Mouse (Mus musculus) kidney, postnatal 36 days (tissue): ENCODE measurements at regions not wholly inside any gene's neighbourhood (a gene's known extent, or its start where the extent isn't known, plus 50 kb on each side); places are given as distances from the start of the nearest gene placed in this dataset.
A peak's percentile ranks its signal among the peaks of the same experiment; 100 is the strongest.

Source experiments
- DNase-seq, 2 experiments: peaks; one replicate each; pipeline ENCODE4 v3.0.0; 2021 to 2022; ENCODE audit warnings: mixed read lengths in 2 of 2

DNA sequence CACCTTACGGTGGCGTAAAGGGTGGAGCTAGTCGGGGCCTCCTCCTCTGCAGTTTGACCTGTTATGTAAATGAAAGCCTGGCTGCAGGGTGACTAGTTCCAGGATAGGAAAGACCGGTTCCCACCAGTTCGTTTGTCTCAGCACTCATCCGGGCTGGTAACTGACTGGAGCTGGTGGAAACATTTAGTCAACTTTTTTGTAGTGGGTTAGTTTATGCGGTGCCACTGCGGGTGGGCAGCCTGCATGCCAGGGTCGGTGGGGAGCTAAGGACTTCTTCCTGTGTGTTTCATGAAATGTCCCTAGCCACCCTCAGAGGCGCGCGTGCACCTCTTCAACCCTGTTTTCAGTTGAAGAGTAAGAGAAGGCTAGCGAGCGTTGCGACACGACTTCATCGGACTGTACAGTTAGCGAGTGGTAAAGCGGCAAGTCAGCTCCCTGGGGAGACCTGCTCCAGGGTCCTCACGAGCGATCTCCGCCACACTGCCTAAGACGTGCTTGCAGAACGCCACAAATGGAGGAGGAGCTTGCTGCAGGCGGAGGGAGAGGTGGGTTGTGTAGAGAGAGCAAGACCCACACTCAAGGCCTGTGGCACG, 76.5 kb upstream of the Gadd45a start:
- peak; percentile 64 to 84 for DNase-seq

- DNase-seq: no peak
Observed at GRCm38 (mm10) chr6:67113261-67113660, 76.0 kb upstream of the Gadd45a start.

DNA sequence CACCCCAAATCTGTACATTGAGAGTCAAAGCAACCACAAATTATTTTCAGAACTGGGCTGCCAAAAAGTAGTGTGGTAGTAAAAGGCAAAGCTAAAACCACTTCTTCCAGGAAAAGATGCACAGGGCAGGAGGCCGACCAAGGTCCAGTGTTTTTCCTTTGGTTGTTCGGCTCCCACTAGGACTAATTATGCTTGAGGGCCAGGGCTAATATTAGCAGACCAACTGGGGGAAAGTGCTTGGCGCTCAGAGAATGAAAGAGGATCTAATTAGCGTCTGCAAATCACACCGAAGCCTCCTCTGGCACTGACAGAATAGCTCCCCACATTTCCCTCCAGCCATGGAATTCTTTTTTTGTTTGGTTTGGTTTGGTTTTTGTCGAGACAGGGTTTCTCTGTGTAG, 75.1 kb upstream of the Gadd45a start:
- DNase-seq: peak in 1 of 2 experiments; percentile 37

DNA sequence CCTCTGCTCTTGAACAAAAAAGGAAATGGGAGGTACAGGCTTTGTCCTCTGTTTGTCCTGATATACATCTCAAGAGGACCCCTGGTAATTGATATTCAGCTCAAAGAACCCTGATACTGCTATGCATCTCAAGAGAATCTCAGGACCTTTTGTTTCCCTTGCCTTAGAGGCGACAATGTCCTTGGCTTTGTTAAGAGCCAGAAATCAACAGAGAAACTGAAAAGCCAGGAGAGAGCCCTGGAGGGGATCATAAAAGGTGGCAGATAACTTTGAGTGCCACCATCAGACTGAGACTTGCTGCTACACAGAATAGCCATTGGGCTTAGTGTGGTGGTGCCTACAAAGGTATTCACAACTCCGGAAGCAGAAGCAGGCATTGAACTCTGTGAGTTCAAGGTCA, 74.3 kb upstream of the Gadd45a start:
- no peak for DNase-seq

- DNase-seq: no peak
Observed at GRCm38 (mm10) chr6:67110391-67110790, 73.1 kb upstream of the Gadd45a start.

DNA sequence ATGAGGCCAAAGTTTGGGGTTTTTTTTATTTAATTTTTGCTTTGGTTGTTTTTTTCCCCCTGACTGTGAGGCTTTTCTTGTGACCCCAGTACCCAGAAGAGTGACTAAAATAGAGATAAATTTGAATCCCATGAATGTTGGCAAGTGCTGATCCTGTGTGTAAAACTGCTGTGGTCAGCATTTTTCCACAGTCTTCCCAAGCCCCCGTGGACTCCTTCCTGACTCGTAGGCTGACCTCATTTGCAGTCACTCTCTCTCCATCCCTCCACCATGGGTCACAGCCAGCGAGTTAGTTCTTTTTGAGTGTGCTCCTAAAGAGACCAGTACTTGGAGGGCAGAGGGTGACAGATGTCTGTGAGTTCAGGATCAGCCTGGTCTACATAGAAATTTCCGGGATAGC, 72.5 kb upstream of the Gadd45a start:
- peak in 1 of 2 experiments; percentile 33 for DNase-seq

- peak; percentile 82 to 95 for DNase-seq
Observed at GRCm38 (mm10) chr6:67107517-67107916, 70.3 kb upstream of the Gadd45a start.

- DNase-seq: peak; percentile 89
Observed at GRCm38 (mm10) chr6:67106493-67106892, 69.2 kb upstream of the Gadd45a start.

- DNase-seq: no peak
Observed at GRCm38 (mm10) chr6:67105386-67105785, 68.1 kb upstream of the Gadd45a start.

DNA sequence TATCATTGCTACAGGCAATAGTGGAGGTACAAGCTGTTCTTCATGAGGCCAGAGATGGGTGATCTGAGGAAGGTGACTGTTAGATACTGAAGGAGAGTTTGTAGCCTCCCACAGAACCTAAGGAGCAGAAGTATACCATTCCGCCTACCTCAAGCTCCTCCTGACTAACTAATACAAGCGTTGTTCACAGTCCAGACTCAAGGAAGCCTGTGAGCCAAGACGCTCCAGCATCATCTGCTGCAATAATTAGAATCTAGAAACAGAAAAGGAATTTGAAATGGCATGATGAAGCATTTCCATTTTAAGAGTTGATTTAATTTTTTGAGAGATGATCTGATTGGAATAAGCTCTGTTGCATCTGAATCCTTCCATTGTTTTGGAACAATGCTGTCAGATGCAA, 66.9 kb upstream of the Gadd45a start:
- no peak for DNase-seq

DNA sequence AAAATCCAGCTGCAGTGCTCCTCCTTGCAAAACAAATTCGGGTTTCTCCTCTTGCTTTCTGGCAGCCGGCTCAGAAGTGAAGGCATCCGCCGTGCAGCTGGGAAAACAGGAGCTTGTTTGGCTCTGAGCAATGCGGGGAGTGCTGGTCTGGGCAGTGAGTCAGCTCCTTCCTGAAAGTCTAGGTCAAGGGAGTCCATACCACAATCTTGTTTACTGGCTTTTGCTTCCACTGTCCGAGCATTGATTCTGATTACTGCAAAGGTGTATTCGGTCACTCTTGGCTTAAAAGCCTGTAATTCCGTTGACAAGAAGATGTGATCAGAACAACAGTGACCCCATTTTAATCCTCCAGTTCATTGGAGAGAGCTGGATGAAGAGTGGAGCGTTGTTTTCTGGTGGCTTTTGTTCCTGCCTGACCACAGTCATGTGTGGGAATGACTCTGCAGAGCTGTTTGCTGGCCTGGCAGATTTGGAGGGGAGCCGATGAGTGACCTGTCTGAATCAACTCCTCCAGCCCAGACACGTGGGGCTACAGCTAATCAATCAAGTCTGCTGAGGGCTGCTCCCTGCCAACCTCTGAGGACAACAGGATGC, 65.4 kb upstream of the Gadd45a start:
- peak; percentile 77 to 82 for DNase-seq

GRCm38 (mm10) chr6:67102014-67102413, 64.8 kb upstream of the Gadd45a start:
- DNase-seq: peak; percentile 55 to 73

GRCm38 (mm10) chr6:67094426-67094825, 57.2 kb upstream of the Gadd45a start:
- DNase-seq: no peak

DNA sequence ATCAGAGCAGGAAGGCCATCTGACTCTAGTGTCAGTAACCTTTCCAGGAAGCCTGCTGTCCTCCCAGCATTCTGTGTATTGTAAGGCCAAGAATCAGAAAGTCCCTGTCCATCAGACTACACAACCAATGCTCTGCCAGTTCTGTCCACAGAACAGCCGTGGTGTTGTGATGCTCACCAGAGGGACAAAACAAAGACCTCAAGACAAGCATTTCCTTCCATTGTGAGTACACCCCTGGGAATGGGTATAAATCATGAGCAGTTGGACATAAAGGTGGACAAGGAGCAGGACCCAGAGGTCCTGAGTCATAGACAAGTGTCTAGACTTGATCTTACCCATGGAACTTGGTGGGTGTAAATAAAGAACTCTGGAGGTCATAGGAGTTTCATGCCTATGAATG, 55.9 kb upstream of the Gadd45a start:
- peak in 1 of 2 experiments; percentile 32 for DNase-seq

GRCm38 (mm10) chr6:67090150-67090549, 52.9 kb upstream of the Gadd45a start:
- DNase-seq: peak; percentile 32 to 57

- DNase-seq: no peak
Observed at GRCm38 (mm10) chr6:67089530-67090140, 52.4 kb upstream of the Gadd45a start.

DNA sequence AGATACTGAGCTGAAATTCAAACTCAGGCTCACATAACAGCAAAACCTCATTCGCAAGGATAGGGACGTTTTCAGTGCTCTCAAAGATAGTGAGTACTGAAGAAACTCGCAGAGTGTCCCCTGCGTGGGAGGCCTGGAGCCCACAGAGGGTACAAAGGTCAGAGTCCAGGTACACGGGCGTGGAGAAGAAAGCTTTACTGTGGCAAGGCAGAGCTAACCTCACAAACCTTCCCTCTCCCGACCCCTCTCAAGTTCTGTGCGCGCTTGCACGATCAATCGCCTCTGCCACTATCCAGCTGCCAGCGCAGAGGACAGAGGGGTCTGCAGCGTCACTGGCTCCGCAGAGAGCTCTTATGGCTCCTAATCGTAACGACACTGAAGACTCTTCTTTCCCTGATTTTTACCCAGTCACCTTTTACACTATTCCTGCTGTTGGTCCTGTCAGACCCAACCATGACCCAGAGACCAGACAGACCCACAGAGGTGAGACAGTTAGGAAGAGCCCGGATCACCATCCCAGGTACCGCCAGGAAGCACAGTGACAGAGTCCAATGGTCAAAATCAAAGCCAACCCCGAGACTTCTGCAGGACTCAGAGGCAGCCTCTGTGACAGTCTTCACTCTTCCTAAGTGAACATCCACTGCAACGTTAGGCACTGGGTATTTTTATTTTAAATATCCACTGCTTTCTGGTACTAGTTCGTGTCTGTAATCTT, 51.6 kb upstream of the Gadd45a start:
- DNase-seq: peak; percentile 37 to 65

DNA sequence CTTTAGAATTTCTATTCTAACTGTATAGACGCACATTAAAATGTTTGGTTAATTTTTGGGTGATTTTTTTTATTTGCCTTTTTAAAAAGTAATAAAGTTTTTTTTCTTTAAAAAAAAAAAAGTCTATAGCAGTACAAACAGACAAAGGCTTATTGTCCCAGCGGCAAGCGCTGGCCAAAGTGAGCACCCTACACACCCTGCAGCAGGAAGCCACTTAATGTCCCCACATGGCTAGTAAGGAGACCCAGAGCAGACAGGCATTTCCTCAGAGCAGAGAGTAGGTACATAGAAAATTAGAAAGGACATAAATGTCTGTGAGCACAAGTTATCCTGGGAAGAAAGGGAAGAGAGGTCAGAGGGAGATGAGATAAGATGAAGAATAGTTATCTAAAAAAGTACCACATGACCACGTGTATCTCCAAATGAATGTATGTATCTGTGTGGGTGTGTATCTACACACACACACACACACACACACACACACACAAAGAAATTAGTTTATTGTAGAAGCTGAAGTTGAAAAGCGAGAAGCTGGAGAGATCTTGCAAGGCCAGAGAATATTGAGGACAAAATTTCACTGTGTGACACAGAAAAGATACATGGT, 50.7 kb upstream of the Gadd45a start:
- DNase-seq: no peak

DNA sequence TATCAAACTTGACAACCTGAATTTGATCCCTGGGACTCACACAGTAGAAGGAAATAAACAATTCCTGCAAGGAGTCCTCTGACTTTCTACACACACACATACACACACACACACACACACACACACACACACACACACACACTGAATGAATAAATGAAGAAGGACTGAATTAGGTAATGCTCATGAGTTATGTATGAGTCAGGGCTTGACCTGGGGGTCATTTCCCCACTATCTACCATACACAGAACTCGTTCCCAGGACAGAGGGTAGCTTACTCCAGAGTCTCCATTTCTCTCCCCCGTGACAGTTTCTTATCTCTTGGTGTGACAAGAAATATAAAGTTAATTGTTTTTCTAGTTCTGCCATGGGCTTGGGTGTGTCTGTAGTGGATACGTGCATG, 50.1 kb upstream of the Gadd45a start:
- DNase-seq: no peak
